Mouse (Mus musculus): Measurements from ENCODE around the gene Fbxo41.
A peak's percentile ranks its signal among the peaks of the same experiment; 100 is the strongest.

Gene Fbxo41

DNA sequence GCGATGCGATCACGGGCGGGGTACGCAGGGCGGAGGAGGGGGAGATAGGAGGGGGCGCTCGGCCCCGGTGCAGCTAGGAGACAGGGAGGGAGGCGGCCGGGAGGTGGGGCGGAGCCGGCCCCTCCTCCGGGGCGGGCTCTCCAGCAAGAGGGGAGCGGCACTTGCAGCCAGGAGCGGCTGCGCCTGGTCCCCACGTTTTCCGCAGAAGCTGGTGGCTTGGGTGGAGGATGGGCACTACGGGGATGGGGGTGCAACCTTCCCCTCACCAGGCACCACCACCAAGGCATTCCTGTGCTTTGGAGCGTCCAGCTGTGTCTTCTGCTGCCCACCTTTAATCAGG is at the start of gene Fbxo41:
Gene Fbxo41, minus strand, starts transcription at position 84 of the 340 bp plus-strand sequence.
- ATAC-seq (ENCODE audit: low TSS enrichment), result peak; percentile 85

DNA sequence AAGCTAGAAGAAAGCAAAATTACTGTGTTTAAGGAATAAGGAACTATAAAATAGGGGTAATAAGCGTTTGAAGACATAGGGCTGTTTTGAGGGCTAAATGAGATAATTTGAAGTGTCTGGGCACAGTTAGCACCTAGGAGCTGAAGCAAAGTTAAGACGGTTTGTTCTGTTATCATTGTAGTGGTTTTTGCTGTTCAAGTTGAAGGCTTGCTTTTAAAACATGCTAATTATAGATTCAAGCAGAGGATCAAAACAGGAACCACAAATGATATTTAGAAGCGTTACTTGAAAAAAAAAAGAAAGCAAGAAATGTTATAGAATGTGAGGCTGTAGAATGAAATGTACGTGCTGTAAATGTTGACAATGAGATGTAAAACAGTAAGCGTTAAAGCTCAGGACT is 44.8 kb upstream of the Fbxo41 start:
- ATAC-seq (ENCODE audit: low TSS enrichment), result no peak

GRCm38 (mm10) chr6:85544251-85544881 is 41.6 kb upstream of the Fbxo41 start:
- peak; percentile 50 for ATAC-seq (ENCODE audit: low TSS enrichment)

DNA sequence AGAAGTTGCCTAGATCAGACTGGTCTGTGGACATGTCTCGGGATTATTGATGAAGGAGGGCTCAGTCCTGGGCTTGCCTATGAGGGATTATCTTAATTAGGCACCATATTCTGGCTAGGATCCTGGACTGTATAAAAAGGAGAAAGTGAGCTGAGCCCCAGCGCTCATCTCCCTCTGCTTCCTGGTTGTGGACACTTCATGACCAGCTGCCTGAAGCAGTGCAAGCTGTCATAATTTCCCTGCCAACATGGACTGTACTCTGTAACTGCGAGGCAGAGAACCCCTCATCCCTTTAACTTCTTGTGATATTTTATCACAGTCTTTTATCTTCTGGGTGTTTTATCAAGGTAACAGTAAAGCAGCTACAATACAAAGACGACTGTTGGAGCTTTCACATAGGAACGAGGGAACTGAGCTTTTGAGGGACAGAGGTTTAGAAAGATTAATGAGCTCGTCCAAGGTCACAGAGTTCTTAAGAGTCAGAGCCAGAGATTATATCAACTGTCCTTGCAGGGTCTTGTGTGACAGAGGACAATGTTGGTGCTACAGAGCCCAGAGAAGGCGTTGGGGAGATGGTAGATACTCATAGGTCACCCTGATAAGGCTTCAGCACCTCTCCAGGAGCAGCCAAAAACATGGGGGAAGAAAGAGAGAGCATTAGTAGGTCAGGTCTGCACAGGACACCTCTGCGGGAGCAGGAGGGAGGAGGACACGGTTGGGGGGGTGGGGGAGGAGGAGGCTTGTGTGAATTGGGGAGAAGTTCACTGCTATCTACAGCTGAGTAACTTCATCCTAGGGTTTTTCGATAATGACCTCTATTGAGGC is 40.8 kb upstream of the Fbxo41 start:
- ATAC-seq (ENCODE audit: low TSS enrichment), result no peak

GRCm38 (mm10) chr6:85522825-85523224 is 20.0 kb upstream of the Fbxo41 start:
- ATAC-seq (ENCODE audit: low TSS enrichment), result peak; percentile 68

- ATAC-seq (ENCODE audit: low TSS enrichment), result no peak
Observed at GRCm38 (mm10) chr6:85522026-85522425, 19.2 kb upstream of the Fbxo41 start.

DNA sequence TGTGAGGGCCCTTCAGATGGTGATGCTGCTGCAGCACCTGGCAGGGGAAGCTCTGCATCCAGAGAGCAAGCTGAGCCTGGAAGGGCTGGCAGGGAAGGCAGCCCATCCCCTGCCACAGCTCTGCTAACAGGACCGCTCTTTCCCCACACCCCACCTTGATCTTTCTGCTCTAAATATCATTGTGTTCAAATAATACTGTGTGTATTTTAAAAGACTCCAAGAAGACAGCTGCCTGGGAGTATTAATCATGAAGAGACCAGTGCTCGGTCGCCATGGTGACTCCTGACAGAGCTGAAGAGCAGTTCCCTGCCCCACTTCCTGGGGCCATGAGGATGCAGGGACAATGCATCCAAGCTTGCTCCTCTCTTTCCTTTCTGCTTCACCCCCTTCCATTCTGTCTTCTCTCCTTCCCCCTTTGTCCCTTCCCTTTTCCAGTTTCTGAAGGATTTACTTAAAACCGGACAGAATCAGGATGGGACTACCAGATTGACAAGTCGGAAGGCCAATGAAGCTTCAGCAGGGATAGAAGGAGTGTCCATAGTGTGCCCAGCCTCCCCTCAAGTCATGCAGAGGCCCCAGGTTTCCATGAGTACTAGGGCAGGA is 15.4 kb upstream of the Fbxo41 start:
- ATAC-seq (ENCODE audit: low TSS enrichment), result peak; percentile 53

DNA sequence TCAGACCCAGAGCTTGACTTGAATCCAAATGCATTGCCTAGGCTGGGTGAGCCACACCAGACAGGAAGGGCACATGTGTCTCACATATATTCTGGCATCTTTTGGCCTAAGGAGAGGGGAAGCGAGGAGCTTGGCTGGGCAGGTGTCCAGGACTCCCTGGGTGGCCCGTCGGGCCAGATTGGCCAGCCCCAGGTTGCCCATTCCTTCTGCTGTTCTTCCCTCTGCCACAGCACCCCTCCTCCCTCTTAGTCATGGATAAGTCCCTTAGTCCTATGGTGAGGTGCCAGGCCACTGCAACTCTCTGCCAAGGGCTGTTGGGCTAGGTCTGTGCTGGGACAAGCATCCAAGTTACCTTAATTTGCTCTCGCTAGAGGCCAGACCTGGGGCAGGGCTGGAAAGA is 13.1 kb upstream of the Fbxo41 start:
- no peak for ATAC-seq (ENCODE audit: low TSS enrichment)

GRCm38 (mm10) chr6:85513531-85513910 is 10.7 kb upstream of the Fbxo41 start, which contains the start of gene Egr4:
Gene Egr4 (minus strand): TSS chr6:85513589.
- ATAC-seq (ENCODE audit: low TSS enrichment), result peak; percentile 80

DNA sequence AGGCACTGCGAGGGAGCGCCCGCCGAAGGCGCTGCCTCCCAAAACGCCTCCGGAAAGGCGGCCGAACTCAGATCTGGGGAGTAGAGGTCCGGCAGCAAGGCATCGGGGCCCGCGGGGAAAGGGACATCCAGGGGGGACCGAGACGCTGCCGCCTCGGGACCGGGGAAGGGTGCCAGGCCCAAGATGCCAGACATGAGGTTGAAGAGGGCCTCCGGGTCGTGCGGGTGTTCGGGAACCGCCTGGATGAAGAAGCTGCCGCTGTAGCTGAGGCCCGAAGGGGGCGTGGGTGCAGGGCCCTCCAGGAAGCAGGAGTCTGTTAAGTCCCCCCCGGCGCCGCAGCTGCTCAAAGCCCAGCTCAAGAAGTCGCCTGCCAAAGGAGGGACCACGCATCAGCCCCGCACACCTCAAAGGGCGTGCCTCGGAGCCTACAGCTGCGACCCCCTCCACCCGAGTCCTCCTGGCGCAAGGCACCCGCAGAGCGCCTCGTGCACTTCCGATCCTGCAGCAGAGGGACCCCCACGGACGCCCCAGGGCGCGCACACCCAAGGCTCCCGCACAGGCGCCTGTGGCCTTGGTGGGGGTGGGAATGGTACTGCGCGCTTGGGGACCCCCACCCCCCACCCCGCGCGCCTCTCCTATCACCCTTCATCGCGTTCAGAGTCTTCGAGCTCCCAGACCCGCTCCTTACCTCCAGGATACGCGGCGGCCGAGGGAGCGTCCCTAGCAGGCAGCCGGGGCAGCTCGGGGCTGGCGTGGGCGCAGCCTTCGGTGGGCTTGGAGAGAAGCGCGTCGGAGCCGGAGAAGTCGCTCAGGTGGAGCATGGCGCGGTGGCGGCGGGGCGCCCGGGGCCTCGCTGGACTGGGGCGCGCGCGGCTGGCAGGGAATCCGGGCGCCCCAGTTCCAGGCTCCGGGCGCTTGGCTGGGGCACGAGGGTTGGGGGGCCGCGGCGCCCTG is 10.1 kb upstream of the Fbxo41 start:
- peak; percentile 25 for ATAC-seq (ENCODE audit: low TSS enrichment)

- ATAC-seq (ENCODE audit: low TSS enrichment), result no peak
Observed at GRCm38 (mm10) chr6:85512056-85512440, 9.3 kb upstream of the Fbxo41 start.

DNA sequence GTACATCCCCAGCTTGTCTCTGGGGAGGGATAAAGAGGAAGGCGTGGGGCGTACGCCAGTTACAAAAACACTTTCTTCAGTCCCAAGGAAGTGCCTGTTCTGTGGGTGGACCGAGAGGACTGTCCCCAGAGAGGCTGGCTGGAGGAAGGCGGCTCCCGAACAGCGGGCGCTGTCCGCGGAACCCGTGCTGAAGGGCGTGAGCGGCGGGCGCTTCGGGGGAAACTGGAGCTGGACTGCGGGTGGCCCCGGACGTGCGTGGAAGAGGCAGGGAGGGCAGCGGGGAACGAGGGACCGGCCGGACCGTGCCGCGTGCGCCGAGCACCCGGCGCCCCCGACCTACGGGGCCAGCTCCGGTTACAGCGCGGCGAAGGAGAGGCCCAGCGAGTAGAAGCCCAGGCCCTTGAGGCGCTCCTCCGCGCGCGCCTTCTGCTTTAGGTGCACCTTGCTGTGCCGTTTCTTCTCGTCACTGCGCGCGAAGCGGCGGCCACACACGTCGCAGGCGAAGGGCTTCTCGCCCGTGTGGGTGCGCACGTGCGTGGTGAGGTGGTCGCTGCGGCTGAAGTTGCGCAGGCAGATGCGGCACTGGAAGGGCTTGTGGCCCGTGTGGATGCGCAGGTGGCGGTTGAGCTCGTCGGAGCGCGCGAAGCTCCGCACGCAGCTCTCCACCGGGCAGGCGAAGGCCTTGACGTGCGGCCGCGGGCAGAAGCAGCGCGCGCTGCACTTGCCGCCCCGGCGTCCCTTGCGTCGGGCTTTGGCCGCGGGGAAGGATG is 8.7 kb upstream of the Fbxo41 start:
- ATAC-seq (ENCODE audit: low TSS enrichment), result peak; percentile 11; the same call in 1 of the 2 replicates

DNA sequence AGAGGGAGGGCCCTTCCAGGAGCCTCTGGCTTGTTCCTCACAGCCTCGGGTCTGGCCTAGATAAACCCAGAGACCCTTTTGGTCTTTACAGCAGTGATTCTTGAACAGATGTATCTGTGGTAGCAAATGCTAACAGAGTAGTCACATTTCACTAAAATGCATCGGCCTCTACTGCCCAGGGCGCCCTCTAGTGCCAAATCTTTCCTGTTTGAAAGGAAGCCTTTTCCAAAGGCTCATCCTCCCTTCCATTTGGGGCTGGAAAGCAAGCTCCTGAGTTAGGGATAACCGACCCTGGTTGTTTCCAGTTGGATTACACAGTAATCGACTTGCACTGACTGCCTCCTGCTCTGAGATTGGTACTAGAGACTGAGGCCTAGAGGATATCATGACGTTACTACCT is 7.7 kb upstream of the Fbxo41 start:
- peak; percentile 21; the same call in 1 of the 2 replicates for ATAC-seq (ENCODE audit: low TSS enrichment)

GRCm38 (mm10) chr6:85508602-85509001 is 5.8 kb upstream of the Fbxo41 start:
- ATAC-seq (ENCODE audit: low TSS enrichment), result no peak

DNA sequence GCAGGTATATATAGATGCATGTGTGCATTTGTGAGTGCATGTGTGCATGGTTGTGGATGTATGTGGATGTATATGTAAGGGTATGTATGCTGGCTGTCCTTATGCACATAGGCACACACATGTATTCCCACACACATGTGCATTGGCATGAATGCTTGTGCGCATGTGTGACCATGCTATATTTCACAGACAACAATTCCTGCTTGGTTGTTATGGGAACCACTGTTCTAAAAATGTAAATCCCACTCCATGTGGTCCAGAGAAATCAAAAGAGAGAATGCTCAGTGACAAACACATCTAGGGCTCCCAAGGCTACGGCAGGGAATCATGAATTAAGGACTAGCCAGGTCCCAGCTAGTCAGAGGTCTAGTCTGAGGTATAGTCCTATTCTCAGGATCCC is 2.1 kb upstream of the Fbxo41 start:
- no peak for ATAC-seq (ENCODE audit: low TSS enrichment)

- ATAC-seq (ENCODE audit: low TSS enrichment), result peak; percentile 64
Observed at GRCm38 (mm10) chr6:85502103-85502910, 487 bp downstream of the Fbxo41 start.

- peak; percentile 19 for ATAC-seq (ENCODE audit: low TSS enrichment)
Observed at GRCm38 (mm10) chr6:85501571-85502102, 1.2 kb downstream of the Fbxo41 start.

DNA sequence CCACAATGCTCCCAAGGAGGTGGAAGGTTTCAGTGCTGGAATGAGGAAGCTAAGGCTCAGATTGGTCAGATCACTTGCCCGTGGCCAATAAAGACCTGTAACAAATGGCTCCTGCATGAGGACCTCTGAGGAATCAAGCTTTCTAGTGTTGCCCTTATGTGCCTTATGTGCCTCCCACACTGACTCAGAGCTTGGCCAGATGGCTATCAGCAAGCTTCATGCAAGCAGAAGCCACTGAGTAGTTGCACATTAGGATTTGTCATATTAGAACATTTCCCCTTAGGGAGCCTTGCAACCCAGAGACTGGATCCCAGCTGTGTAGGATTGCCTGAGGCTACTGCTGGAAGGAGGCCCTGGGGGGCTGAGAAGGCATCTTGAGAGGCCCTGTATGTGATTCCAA is 2.4 kb downstream of the Fbxo41 start:
- no peak for ATAC-seq (ENCODE audit: low TSS enrichment)

- ATAC-seq (ENCODE audit: low TSS enrichment), result no peak
Observed at GRCm38 (mm10) chr6:85498147-85498546, 4.6 kb downstream of the Fbxo41 start.

DNA sequence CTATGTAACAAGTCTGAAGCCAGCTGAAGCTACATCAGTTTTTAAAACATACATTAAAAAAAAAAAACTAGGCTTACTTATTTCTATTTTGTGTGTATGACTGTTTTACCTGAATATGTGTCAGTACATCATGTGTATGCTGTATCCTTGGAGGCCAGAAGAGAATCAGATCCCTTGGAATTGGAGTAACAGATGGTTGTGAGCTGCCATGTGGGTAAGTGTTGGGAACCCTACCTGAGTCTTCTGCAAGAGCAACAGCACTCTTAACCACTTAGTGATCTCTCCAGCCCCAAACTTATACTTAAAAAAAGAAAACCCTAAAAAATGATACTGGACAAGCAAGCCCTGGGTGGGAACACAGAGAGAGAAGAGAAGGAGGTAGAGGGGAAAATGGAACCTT is 5.8 kb downstream of the Fbxo41 start:
- no peak for ATAC-seq (ENCODE audit: low TSS enrichment)
